Mouse (Mus musculus): ENCODE results near the gene Mark1.

Gene Mark1

GRCm38 (mm10) chr1:184922824-184923223 lies 76.5 kb downstream of the Mark1 start:
- TF ChIP-seq GATA4 (IDR thresholded peaks at IDR 0.05; ENCODE audit: insufficient replicate concordance, low read length): no peak

GRCm38 (mm10) chr1:184920057-184920456 lies 79.3 kb downstream of the Mark1 start:
- TF ChIP-seq GATA4 (IDR thresholded peaks at IDR 0.05; ENCODE audit: insufficient replicate concordance, low read length): no peak

- TF ChIP-seq GATA4 (IDR thresholded peaks at IDR 0.05; ENCODE audit: insufficient replicate concordance, low read length): no peak
Observed at GRCm38 (mm10) chr1:184918227-184918888, 81.0 kb downstream of the Mark1 start.

GRCm38 (mm10) chr1:184912336-184912735 lies 87.0 kb downstream of the Mark1 start:
- TF ChIP-seq GATA4 (IDR thresholded peaks at IDR 0.05; ENCODE audit: insufficient replicate concordance, low read length): no peak

GRCm38 (mm10) chr1:184911861-184912260 lies 87.5 kb downstream of the Mark1 start:
- no peak for TF ChIP-seq GATA4 (IDR thresholded peaks at IDR 0.05; ENCODE audit: insufficient replicate concordance, low read length)

GRCm38 (mm10) chr1:184908558-184908957 lies 90.8 kb downstream of the Mark1 start:
- TF ChIP-seq GATA4 (IDR thresholded peaks at IDR 0.05; ENCODE audit: insufficient replicate concordance, low read length): no peak

- TF ChIP-seq GATA4 (IDR thresholded peaks at IDR 0.05; ENCODE audit: insufficient replicate concordance, low read length): no peak
Observed at GRCm38 (mm10) chr1:184905904-184906745, 93.2 kb downstream of the Mark1 start.

GRCm38 (mm10) chr1:184905371-184905770 lies 94.0 kb downstream of the Mark1 start:
- TF ChIP-seq GATA4 (IDR thresholded peaks at IDR 0.05; ENCODE audit: insufficient replicate concordance, low read length): no peak

GRCm38 (mm10) chr1:184903697-184904096 lies 95.7 kb downstream of the Mark1 start:
- no peak for TF ChIP-seq GATA4 (IDR thresholded peaks at IDR 0.05; ENCODE audit: insufficient replicate concordance, low read length)

- no peak for TF ChIP-seq GATA4 (IDR thresholded peaks at IDR 0.05; ENCODE audit: insufficient replicate concordance, low read length)
Observed at GRCm38 (mm10) chr1:184902886-184903285, 96.5 kb downstream of the Mark1 start.

- TF ChIP-seq GATA4 (IDR thresholded peaks at IDR 0.05; ENCODE audit: insufficient replicate concordance, low read length): no peak
Observed at GRCm38 (mm10) chr1:184897350-184897749, 102.0 kb downstream of the Mark1 start.

- TF ChIP-seq GATA4 (IDR thresholded peaks at IDR 0.05; ENCODE audit: insufficient replicate concordance, low read length): no peak
Observed at GRCm38 (mm10) chr1:184891998-184892397, 107.4 kb downstream of the Mark1 start.

- TF ChIP-seq GATA4 (IDR thresholded peaks at IDR 0.05; ENCODE audit: insufficient replicate concordance, low read length): no peak
Observed at GRCm38 (mm10) chr1:184889454-184889853, 109.9 kb downstream of the Mark1 start.

GRCm38 (mm10) chr1:184886160-184886559 lies 113.2 kb downstream of the Mark1 start:
- no peak for TF ChIP-seq GATA4 (IDR thresholded peaks at IDR 0.05; ENCODE audit: insufficient replicate concordance, low read length)

- no peak for TF ChIP-seq GATA4 (IDR thresholded peaks at IDR 0.05; ENCODE audit: insufficient replicate concordance, low read length)
Observed at GRCm38 (mm10) chr1:184882281-184883268, 116.8 kb downstream of the Mark1 start, which contains the start of gene C130074G19Rik. C130074G19Rik (minus strand) TSS chr1:184883218.
